In genomic region chr14:20798300-20798699, GRCm38 (mm10) we compare ENCODE assay signal across 12 mouse cellular contexts. TPM values are rescaled to one million over a fixed set of nuclear protein-coding genes. Genes with fewer than 3 reads are reported as not detected.
DNase-seq lines count a peak whose midpoint lies in the region; ATAC-seq lines count a peak whose summit lies in the region.
"Had no signal": no experiment of that assay in that cellular context is flagged by ENCODE, and none has a peak within 500 bp of the region (broad histone marks: within the 10 kb centered on the region; RNA-seq: fewer than 3 reads in every experiment).

No protein-coding gene starts in this region.

- no peaks in the 10 kb centered on the region for H3K27me3 ChIP-seq in heart, embryonic 13.5 days (replicated peaks)
- H3K27me3 ChIP-seq in liver, embryonic 11.5 days (replicated peaks; ENCODE audit: control insufficient read depth, insufficient read depth, low read length) = no peaks in the 10 kb centered on the region
- no peaks in the 10 kb centered on the region for H3K27me3 ChIP-seq in liver, embryonic 12.5 days (replicated peaks)
- no peaks in the 10 kb centered on the region for H3K27me3 ChIP-seq in forebrain, embryonic 11.5 days (ENCODE audit: control insufficient read depth, insufficient read depth, low read length)
- H3K27me3 ChIP-seq: forebrain, embryonic 15.5 days; neural tube, embryonic 13.5 days had no signal

- H3K4me1 ChIP-seq in heart, embryonic 13.5 days = peaks cover 22% of the 10 kb centered on the region
- H3K4me1 ChIP-seq in liver, embryonic 11.5 days (replicated peaks; ENCODE audit: control insufficient read depth, insufficient read depth, low read length) = peaks cover 12% of the 10 kb centered on the region
- peaks cover 20% of the 10 kb centered on the region for H3K4me1 ChIP-seq in liver, embryonic 12.5 days
- H3K4me1 ChIP-seq in forebrain, embryonic 11.5 days (replicated peaks; ENCODE audit: control insufficient read depth, insufficient read depth, low read length) = 0 out of 2 replicates have a peak, but pooled peaks cover 3% of the 10 kb centered on the region

- intact Hi-C loops in left cerebral cortex, postnatal 36 days (cut with DNase I) = no loop called here

- H3K36me3 ChIP-seq in heart, embryonic 13.5 days = no peaks in the 10 kb centered on the region
- H3K36me3 ChIP-seq in liver, embryonic 11.5 days (ENCODE audit: control insufficient read depth, insufficient read depth, low read length) = no peaks in the 10 kb centered on the region
- no peaks in the 10 kb centered on the region for H3K36me3 ChIP-seq in liver, embryonic 12.5 days
- H3K36me3 ChIP-seq in forebrain, embryonic 11.5 days (ENCODE audit: control insufficient read depth, insufficient read depth, low read length) = no peaks in the 10 kb centered on the region
- H3K36me3 ChIP-seq: forebrain, embryonic 15.5 days; midbrain, embryonic 12.5 days; neural tube, embryonic 13.5 days had no signal

- H3K9ac ChIP-seq in heart, embryonic 13.5 days = no peak overlapping the region
- H3K9ac ChIP-seq in liver, embryonic 11.5 days (ENCODE audit: low read depth, low read length) = no peak overlapping the region
- no peak overlapping the region for H3K9ac ChIP-seq in liver, embryonic 12.5 days
- H3K9ac ChIP-seq in forebrain, embryonic 11.5 days (ENCODE audit: low read length) = no peak overlapping the region
- H3K9ac ChIP-seq: forebrain, embryonic 15.5 days; hindbrain, embryonic 14.5 days; midbrain, embryonic 12.5 days; neural tube, embryonic 13.5 days had no signal

- ATAC-seq in heart, embryonic 13.5 days (ENCODE audit: extremely low read depth, insufficient number of reproducible peaks, low FRiP score, low TSS enrichment) = no peak
- ATAC-seq in liver, embryonic 11.5 days (replicated peaks; ENCODE audit: low FRiP score) = no peak
- no peak for ATAC-seq in liver, embryonic 12.5 days
- no peak for ATAC-seq in forebrain, embryonic 11.5 days (replicated peaks; ENCODE audit: low FRiP score)
- ATAC-seq: forebrain, embryonic 15.5 days had no signal

- H3K27ac ChIP-seq in heart, embryonic 13.5 days (replicated peaks) = no peak overlapping the region
- no peak overlapping the region for H3K27ac ChIP-seq in liver, embryonic 11.5 days (ENCODE audit: low read depth, low read length)
- H3K27ac ChIP-seq in liver, embryonic 12.5 days = no peak overlapping the region
- no peak overlapping the region for H3K27ac ChIP-seq in forebrain, embryonic 11.5 days (ENCODE audit: low read depth, low read length)
- H3K27ac ChIP-seq: forebrain, embryonic 15.5 days; gastrocnemius, adult 2 months; hindbrain, embryonic 14.5 days; midbrain, embryonic 12.5 days; neural tube, embryonic 13.5 days had no signal

- peak overlapping the region; percentile 30 for H3K4me2 ChIP-seq in heart, embryonic 13.5 days
- H3K4me2 ChIP-seq in liver, embryonic 11.5 days = peak overlapping the region; percentile 15; the same call in 1 of the 2 replicates
- no peak overlapping the region for H3K4me2 ChIP-seq in liver, embryonic 12.5 days
- H3K4me2 ChIP-seq in forebrain, embryonic 11.5 days (ENCODE audit: low read depth, low read length, severe bottlenecking) = no peak overlapping the region
- H3K4me2 ChIP-seq: forebrain, embryonic 15.5 days; hindbrain, embryonic 14.5 days; midbrain, embryonic 12.5 days; neural tube, embryonic 13.5 days had no signal

- no peak overlapping the region for H3K4me3 ChIP-seq in heart, embryonic 13.5 days
- no peak overlapping the region for H3K4me3 ChIP-seq in liver, embryonic 11.5 days (ENCODE audit: low read depth, low read length)
- H3K4me3 ChIP-seq in liver, embryonic 12.5 days = no peak overlapping the region
- H3K4me3 ChIP-seq in forebrain, embryonic 11.5 days (ENCODE audit: low read depth, low read length) = no peak overlapping the region
- H3K4me3 ChIP-seq: forebrain, embryonic 15.5 days; gastrocnemius, adult 2 months; midbrain, embryonic 12.5 days; neural tube, embryonic 13.5 days had no signal

- H3K9me3 ChIP-seq in heart, embryonic 13.5 days = no peaks in the 10 kb centered on the region
- no peaks in the 10 kb centered on the region for H3K9me3 ChIP-seq in liver, embryonic 11.5 days (ENCODE audit: control insufficient read depth, low read length)
- no peaks in the 10 kb centered on the region for H3K9me3 ChIP-seq in liver, embryonic 12.5 days (replicated peaks)
- no peaks in the 10 kb centered on the region for H3K9me3 ChIP-seq in forebrain, embryonic 11.5 days (ENCODE audit: control insufficient read depth, low read length)
- H3K9me3 ChIP-seq: forebrain, embryonic 15.5 days; midbrain, embryonic 12.5 days; neural tube, embryonic 13.5 days had no signal

- 83% methylated on average over 6 of the region's 6 CpGs for WGBS in heart, embryonic 13.5 days
- 81% methylated on average over 6 of the region's 6 CpGs for WGBS in liver, embryonic 11.5 days
- WGBS in liver, embryonic 12.5 days (ENCODE audit: insufficient replicate concordance) = 76% methylated on average over 6 of the region's 6 CpGs
- 87% methylated on average over 6 of the region's 6 CpGs for WGBS in forebrain, embryonic 11.5 days

- DNase-seq in heart, postnatal 4 days = no peak
- no peak for DNase-seq in liver, embryonic 11.5 days (ENCODE audit: low spot score)
- DNase-seq in R1 (ENCODE audit: low read depth, low spot score) = peak; percentile 19
- no peak for DNase-seq in forebrain, embryonic 11.5 days (ENCODE audit: low spot score)
- no peak for DNase-seq in left cerebral cortex, postnatal 36 days (ENCODE audit: low spot score in 2 of 2)

RNA-seq across cellular contexts. Expression of gene Camk2g, which starts 4.4 kb away (rescaled TPM):
- 55.0 and 60.2 TPM in 2 replicates for polyA plus RNA-seq in heart, embryonic 13.5 days (2015; fragmentation: Nextera tagmentation; extraction: Ambion mirVana)
- total RNA-seq in heart, postnatal 4 days (2021) = 10 to 100 TPM; 58.3 to 65.2 TPM
- polyA plus RNA-seq in liver, embryonic 11.5 days (2014; fragmentation: Nextera tagmentation; extraction: Ambion mirVana) = 23.0 and 28.6 TPM in 2 replicates
- polyA plus RNA-seq in liver, embryonic 12.5 days (2016; fragmentation: Nextera tagmentation; extraction: Ambion mirVana) = 13.2 and 15.6 TPM in 2 replicates
- polyA plus RNA-seq in forebrain, embryonic 11.5 days (2014; fragmentation: Nextera tagmentation; extraction: Ambion mirVana) = 46.8 and 52.0 TPM in 2 replicates
- 100 to 1,000 TPM; 322 to 378 TPM for total RNA-seq in left cerebral cortex, postnatal 36 days (2021)

RNA-seq across cellular contexts. Expression of gene Plau, which starts 38.2 kb away (rescaled TPM):
- polyA plus RNA-seq in heart, embryonic 13.5 days (2015; fragmentation: Nextera tagmentation; extraction: Ambion mirVana) = 1.4 and 2.3 TPM in 2 replicates
- 10 to 100 TPM; 11.1 to 11.9 TPM for total RNA-seq in heart, postnatal 4 days (2021)
- polyA plus RNA-seq in liver, embryonic 11.5 days (2014; fragmentation: Nextera tagmentation; extraction: Ambion mirVana) = 0.49 and 0.88 TPM in 2 replicates
- polyA plus RNA-seq in liver, embryonic 12.5 days (2016; fragmentation: Nextera tagmentation; extraction: Ambion mirVana) = 0.49 TPM in 2 replicates
- polyA plus RNA-seq in forebrain, embryonic 11.5 days (2014; fragmentation: Nextera tagmentation; extraction: Ambion mirVana) = 0.25 and 0.31 TPM in 2 replicates
- total RNA-seq in left cerebral cortex, postnatal 36 days (2021) = 1 to 10 TPM; 6.0 to 8.3 TPM

Comparison
In these comparisons a context has a peak if more than half of its experiments do, and no peak if none do; other contexts are left out.
1. H3K4me2 ChIP-seq: peak in heart, embryonic 13.5 days (single experiment) and liver, embryonic 11.5 days (single experiment); none in liver, embryonic 12.5 days (single experiment) and forebrain, embryonic 11.5 days (single experiment).